Mouse (Mus musculus) stomach, postnatal 0 days (tissue): ENCODE results near the gene Chchd1.

Experiments
- CTCF ChIP-seq: IDR thresholded peaks from 2 replicates; pipeline ENCODE4 v1.5.1; 2016; ENCODE audit warnings: antibody characterized with exemption, low read depth, mild to moderate bottlenecking, moderate library complexity
- EP300 ChIP-seq: optimal IDR thresholded peaks from 2 replicates; pipeline ENCODE3; 2016; ENCODE audit warnings: antibody characterized with exemption

- no peak for TF ChIP-seq CTCF
- TF ChIP-seq EP300 = no peak
Observed at GRCm38 (mm10) chr14:20662740-20663139, 40.1 kb upstream of the Chchd1 start.
